Mouse (Mus musculus) embryonic facial prominence, embryonic 11.5 days (tissue): ENCODE measurements at regions not wholly inside any gene's neighbourhood (a gene's known extent, or its start where the extent isn't known, plus 50 kb on each side); places are given as distances from the start of the nearest gene placed in this dataset.

Experiments
- ATAC-seq: fragments of 200-750 bp; cut with Nextera tagmentation; replicated peaks from 2 replicates; pipeline ENCODE4 v1.8.0; 2017; ENCODE audit warnings: low read depth; ENCODE audit not compliant: insufficient number of reproducible peaks, low FRiP score, low TSS enrichment
- DNase-seq: peaks from one replicate; pipeline ENCODE4 v3.0.0-alpha.2; 2015; ENCODE audit warnings: low spot score
- H3K27ac ChIP-seq: fragments of 300-500 bp; sonication (generic); replicated peaks from 2 replicates; pipeline ENCODE4 v1.5.1; 2014; ENCODE audit warnings: mild to moderate bottlenecking, low read depth, low read length, control low read depth
- H3K27me3 ChIP-seq: fragments of 300-500 bp; sonication (generic); 2 replicates; pipeline ENCODE4 v1.6.1; 2014; ENCODE audit warnings: mild to moderate bottlenecking, low read length, moderate library complexity, mixed read lengths; ENCODE audit not compliant: control insufficient read depth, insufficient read depth
- H3K36me3 ChIP-seq: fragments of 300-500 bp; sonication (generic); replicated peaks from 2 replicates; pipeline ENCODE4 v1.6.1; 2014; ENCODE audit warnings: low read depth, mild to moderate bottlenecking, low read length, moderate library complexity, mixed read lengths; ENCODE audit not compliant: control insufficient read depth, insufficient read depth
- H3K4me1 ChIP-seq: fragments of 300-500 bp; sonication (generic); 2 replicates; pipeline ENCODE4 v1.6.1; 2014; ENCODE audit warnings: low read length, mixed read lengths; ENCODE audit not compliant: control insufficient read depth, insufficient read depth
- H3K4me2 ChIP-seq: fragments of 300-500 bp; sonication (generic); 2 replicates; pipeline ENCODE4 v1.6.1; 2014; ENCODE audit warnings: low read depth, mild to moderate bottlenecking, control low read depth, low read length, moderate library complexity
- H3K4me3 ChIP-seq: fragments of 300-500 bp; sonication (generic); 2 replicates; pipeline ENCODE4 v1.5.1; 2014; ENCODE audit warnings: low read depth, low read length, control low read depth
- H3K9ac ChIP-seq: fragments of 300-500 bp; sonication (generic); replicated peaks from 2 replicates; pipeline ENCODE4 v1.6.1; 2014; ENCODE audit warnings: mild to moderate bottlenecking, control low read depth, low read length
- H3K9me3 ChIP-seq: fragments of 300-500 bp; sonication (generic); replicated peaks from 2 replicates; pipeline ENCODE4 v1.6.1; 2016; ENCODE audit warnings: mild to moderate bottlenecking, low read length, inconsistent platforms, mixed read lengths; ENCODE audit not compliant: control insufficient read depth
- WGBS: fragments of 180-500 bp; shearing (Covaris S2); extraction: QIAGEN DNeasy Blood & Tissue Kit; methylation state at CpG from one replicate; pipeline ENCODE4 v1.1.7; 2014; 5-methylcytosine and 5-hydroxymethylcytosine counted together

DNA sequence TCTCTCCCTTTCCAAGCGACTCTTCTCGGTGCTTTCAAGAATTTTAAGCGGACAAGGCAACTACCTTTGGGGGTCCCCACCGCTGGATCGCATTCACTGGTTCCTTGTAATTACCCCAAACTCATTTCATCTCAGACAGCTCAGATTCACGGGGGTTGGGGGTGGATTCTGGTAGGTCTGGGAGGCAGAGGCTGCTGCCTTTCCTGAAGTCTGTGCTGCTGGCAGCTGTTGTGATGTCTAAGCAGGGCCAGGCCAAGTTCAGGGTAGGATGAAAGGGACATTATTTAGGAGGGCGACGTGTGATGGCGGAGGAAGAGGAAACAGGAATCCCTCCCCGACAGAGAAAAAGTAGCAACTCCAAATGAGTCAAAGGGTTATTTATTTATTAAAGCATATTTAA lies 102.8 kb upstream of the Tmem45b start:
- no peak overlapping the region for H3K27ac ChIP-seq
- 67% methylated on average over 10 of the region's 10 CpGs for WGBS
- DNase-seq (no peak), ATAC-seq (no peak)
- H3K9ac ChIP-seq, result no peak overlapping the region
- H3K9me3 ChIP-seq, result no peaks in the 10 kb centered on the region
- H3K36me3 ChIP-seq, result no peaks in the 10 kb centered on the region
- H3K4me2 ChIP-seq, result no peak overlapping the region
- no peaks in the 10 kb centered on the region for H3K4me1 ChIP-seq
- H3K4me3 ChIP-seq, result no peak overlapping the region
- H3K27me3 ChIP-seq, result no peaks in the 10 kb centered on the region

DNA sequence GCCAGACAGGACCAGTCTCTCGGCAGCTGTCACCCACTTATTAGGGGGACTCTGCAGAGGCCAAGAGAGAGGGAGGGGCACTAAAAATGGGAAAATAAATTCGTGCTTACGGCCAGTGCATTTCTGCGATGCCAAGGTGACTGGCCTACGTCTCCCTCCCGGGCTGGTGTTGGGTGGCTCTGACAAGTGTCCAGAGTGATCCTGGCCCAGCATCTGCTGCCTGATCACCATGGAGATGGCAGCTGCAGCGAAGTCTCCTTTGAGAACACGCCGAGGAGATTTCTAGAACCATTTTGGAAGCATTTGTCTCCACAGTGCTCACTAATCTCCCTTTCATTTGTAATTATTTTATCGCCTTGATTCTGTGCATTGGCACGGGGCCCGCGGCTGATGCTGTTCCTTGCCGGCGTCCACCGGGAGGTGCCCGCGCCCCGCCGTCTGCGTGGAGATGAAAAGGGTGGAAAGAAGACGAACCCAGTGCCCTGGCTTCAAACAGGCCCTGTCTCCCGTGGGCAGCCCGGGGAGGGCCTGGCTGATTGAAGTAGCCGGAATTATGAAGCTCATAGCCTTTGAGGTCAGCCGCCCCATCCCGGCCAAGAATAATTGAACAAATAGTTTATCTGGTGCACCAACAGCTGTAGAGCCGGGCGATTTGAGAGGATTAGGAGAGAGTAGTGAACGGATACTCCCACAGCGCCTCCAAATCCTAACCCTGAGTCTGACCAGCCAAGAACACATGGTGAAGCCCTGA lies 102.2 kb upstream of the Tmem45b start:
- DNase-seq, result no peak
- Histone ChIP-seq H3K27ac (no peak overlapping the region), H3K4me1 (no peaks in the 10 kb centered on the region)

GRCm38 (mm10) chr9:31564996-31565773 lies 100.9 kb upstream of the Tmem45b start:
- 64% methylated on average over 12 of the region's 12 CpGs for WGBS
- Histone ChIP-seq H3K4me1 (no peaks in the 10 kb centered on the region), H3K9ac (no peak overlapping the region), H3K27ac (no peak overlapping the region), H3K27me3 (no peaks in the 10 kb centered on the region), H3K4me2 (no peak overlapping the region), H3K4me3 (no peak overlapping the region), H3K36me3 (no peaks in the 10 kb centered on the region), H3K9me3 (no peaks in the 10 kb centered on the region)
- DNase-seq (no peak), ATAC-seq (no peak)

More for the DNA sequence above, 102.2 kb upstream of the Tmem45b start:
- Histone ChIP-seq H3K4me3 (no peak overlapping the region), H3K27me3 (no peaks in the 10 kb centered on the region), H3K4me2 (no peak overlapping the region), H3K36me3 (no peaks in the 10 kb centered on the region), H3K9me3 (no peaks in the 10 kb centered on the region), H3K9ac (no peak overlapping the region)
- ATAC-seq, result no peak
- WGBS, result 69% methylated on average over 31 of the region's 31 CpGs

GRCm38 (mm10) chr9:31563541-31563940 lies 99.3 kb upstream of the Tmem45b start:
- no peak overlapping the region for H3K27ac ChIP-seq
- no peaks in the 10 kb centered on the region for H3K9me3 ChIP-seq
- no peak for ATAC-seq
- no peaks in the 10 kb centered on the region for H3K4me1 ChIP-seq
- WGBS, result 88% methylated on average over 8 of the region's 8 CpGs
- no peak for DNase-seq
- H3K36me3 ChIP-seq, result no peaks in the 10 kb centered on the region
- H3K27me3 ChIP-seq, result no peaks in the 10 kb centered on the region
- no peak overlapping the region for H3K4me2 ChIP-seq
- no peak overlapping the region for H3K4me3 ChIP-seq
- H3K9ac ChIP-seq, result no peak overlapping the region

GRCm38 (mm10) chr9:31560226-31560556 lies 95.9 kb upstream of the Tmem45b start:
- 85% methylated on average over 3 of the region's 3 CpGs for WGBS
- ATAC-seq (no peak), DNase-seq (no peak)
- no peak overlapping the region for H3K4me3 ChIP-seq
- peak overlapping the region; percentile 50; the same call in 1 of the 2 replicates for H3K9ac ChIP-seq
- H3K4me2 ChIP-seq, result no peak overlapping the region
- H3K27ac ChIP-seq, result no peak overlapping the region
- no peaks in the 10 kb centered on the region for H3K36me3 ChIP-seq
- H3K27me3 ChIP-seq, result no peaks in the 10 kb centered on the region
- no peaks in the 10 kb centered on the region for H3K4me1 ChIP-seq
- H3K9me3 ChIP-seq, result no peaks in the 10 kb centered on the region

DNA sequence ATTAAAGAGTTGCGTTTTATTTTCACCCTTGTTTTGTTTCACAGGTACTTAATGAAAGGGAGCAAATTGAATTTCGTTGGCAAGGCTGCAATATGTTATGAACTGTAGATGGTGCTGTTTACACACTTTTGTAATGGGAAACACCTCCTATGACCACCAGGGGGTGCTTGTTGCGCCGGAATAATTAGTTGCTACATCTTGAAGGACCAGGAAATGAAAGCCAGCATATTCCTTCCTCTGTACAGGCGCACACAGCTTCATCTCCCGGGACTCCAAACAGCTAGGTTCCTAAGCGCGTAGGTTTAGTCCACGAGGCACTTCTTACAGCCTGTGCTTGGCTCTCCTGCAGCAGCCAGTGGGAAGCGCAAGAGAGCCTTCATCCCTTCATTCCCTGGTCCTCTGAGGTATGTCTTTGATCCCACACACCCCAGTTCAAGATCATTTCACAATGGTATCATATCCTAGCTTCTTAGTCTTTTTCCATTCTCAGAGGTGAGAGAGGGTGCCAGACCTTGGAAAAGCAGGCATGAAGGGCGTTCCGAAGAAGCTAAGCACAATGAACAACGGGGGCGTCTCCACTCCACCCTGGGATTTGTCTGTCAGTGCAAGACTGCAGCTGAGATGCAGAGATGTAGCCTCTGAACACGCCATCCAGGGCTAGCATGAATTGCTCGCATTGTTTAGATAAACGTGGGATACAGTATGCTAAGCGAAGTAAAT lies 95.4 kb upstream of the Tmem45b start:
- no peaks in the 10 kb centered on the region for H3K4me1 ChIP-seq
- ATAC-seq (0 out of 2 replicates have a peak, but pooled peaks have one; percentile 48), DNase-seq (peak; percentile 89)
- no peak overlapping the region for H3K27ac ChIP-seq
- no peaks in the 10 kb centered on the region for H3K27me3 ChIP-seq
- H3K4me3 ChIP-seq, result 0 out of 2 replicates have a peak overlapping the region, but pooled peaks have one; percentile 15
- 35% methylated on average over 18 of the region's 18 CpGs for WGBS
- peak overlapping the region; percentile 50 for H3K9ac ChIP-seq
- H3K4me2 ChIP-seq, result peak overlapping the region; percentile 48
- H3K9me3 ChIP-seq, result no peaks in the 10 kb centered on the region
- no peaks in the 10 kb centered on the region for H3K36me3 ChIP-seq

GRCm38 (mm10) chr9:31543691-31544052 lies 79.4 kb upstream of the Tmem45b start:
- Histone ChIP-seq H3K27ac (no peak overlapping the region), H3K9me3 (no peaks in the 10 kb centered on the region), H3K4me3 (no peak overlapping the region), H3K27me3 (no peaks in the 10 kb centered on the region), H3K9ac (no peak overlapping the region), H3K4me1 (no peaks in the 10 kb centered on the region), H3K36me3 (no peaks in the 10 kb centered on the region), H3K4me2 (no peak overlapping the region)
- DNase-seq, result no peak
- WGBS, result 66% methylated on average over 6 of the region's 6 CpGs
- peak; percentile 29; the same call in 1 of the 2 replicates for ATAC-seq
